Mouse (Mus musculus) Patski (cell line): ENCODE measurements around the gene Vps45. TPM values are rescaled to one million over a fixed set of nuclear protein-coding genes. Genes with fewer than 3 reads are reported as not detected.

Experiments used
- ATAC-seq: fragments of 100-300 bp; one replicate; pipeline ENCODE4 v1.8.0; 2021
- CTCF ChIA-PET: fragments of 350-600 bp; sonication (Branson Sonifier 250); formaldehyde crosslinking; loops from one replicate; lab custom pipeline; 2022; ENCODE audit warnings: inconsistent platforms; lab: Charles Lee
- POLR2A ChIA-PET: fragments of 350-600 bp; sonication (Branson Sonifier 250); formaldehyde crosslinking; loops from one replicate; lab custom pipeline; 2022; ENCODE audit warnings: antibody characterized with exemption, inconsistent platforms; lab: Charles Lee
- DNase-seq: peaks from one replicate; pipeline ENCODE4 v3.0.0-alpha.2; 2011; ENCODE audit warnings: low read depth, low spot score
- H3K27me3 ChIP-seq: fragments of 371-371 bp; one replicate; pipeline ENCODE4 v1.5.1; 2021
- CTCF ChIP-seq: fragments of 100-300 bp; IDR thresholded peaks from one replicate; pipeline ENCODE4 v1.5.1; 2021
- in situ Hi-C: fragments of 300-500 bp; cut with MboI; formaldehyde crosslinking; loops from 3 replicates; pipeline ENCODE4 v1.11.1; 2018; ENCODE audit warnings: low pct_unique_long_range_greater_than_20kb, mixed read lengths
- polyA plus RNA-seq: library from polyadenylated mRNA; unstranded; gene quantifications from one replicate; pipeline ENCODE4 v1.2.3, GENCODE M21; 2021

Vps45 gene
- polyA plus RNA-seq, 1 experiment from 2014 or later = 36.2 TPM

- CTCF ChIA-PET = interaction anchor here (0.7 to 1.3 kb wide), 3 partner anchors 9 to 15 kb away, joined by 3 to 4 read pairs (median 3); no protein-coding TSS in a partner anchor
- POLR2A ChIA-PET = interaction anchor here (0.6 kb wide), 1 partner anchor 174 kb away, joined by 3 read pairs; no protein-coding TSS in a partner anchor
- in situ Hi-C loops = no loop called here
- no peak for ATAC-seq
- H3K27me3 ChIP-seq = no peaks in the 10 kb centered on the region
- no peak for DNase-seq
- TF ChIP-seq CTCF = no peak
Observed at GRCm38 (mm10) chr3:96032652-96033017, 25.6 kb downstream of the Vps45 start.

GRCm38 (mm10) chr3:96031991-96032651, 26.1 kb downstream of the Vps45 start:
- ATAC-seq = no peak
- POLR2A ChIA-PET = no interaction called here
- no peak for TF ChIP-seq CTCF
- CTCF ChIA-PET = interaction anchor here (0.7 to 1.3 kb wide), 3 partner anchors 9 to 14 kb away, joined by 3 to 4 read pairs (median 3); no protein-coding TSS in a partner anchor
- DNase-seq = no peak
- no peaks in the 10 kb centered on the region for H3K27me3 ChIP-seq
- in situ Hi-C loops = no loop called here

GRCm38 (mm10) chr3:96029766-96030165, 28.5 kb downstream of the Vps45 start:
- in situ Hi-C loops = no loop called here

GRCm38 (mm10) chr3:96029336-96029735, 28.9 kb downstream of the Vps45 start:
- POLR2A ChIA-PET = no interaction called here

More at GRCm38 (mm10) chr3:96029766-96030165, 28.5 kb downstream of the Vps45 start:
- ChIA-PET CTCF (interaction anchor here (1.0 kb wide), 1 partner anchor 24 kb away, joined by 3 read pairs; no protein-coding TSS in a partner anchor), POLR2A (no interaction called here)
- TF ChIP-seq CTCF = no peak
- H3K27me3 ChIP-seq = no peaks in the 10 kb centered on the region
- ATAC-seq = no peak
- no peak for DNase-seq

GRCm38 (mm10) chr3:96027875-96028274, 30.4 kb downstream of the Vps45 start:
- DNase-seq (no peak), ATAC-seq (no peak)
- ChIA-PET POLR2A (no interaction called here), CTCF (interaction anchor here (1.0 to 1.7 kb wide), 2 partner anchors 10 to 22 kb away, joined by 3 to 5 read pairs; no protein-coding TSS in a partner anchor)
- in situ Hi-C loops = no loop called here
- no peaks in the 10 kb centered on the region for H3K27me3 ChIP-seq
- no peak for TF ChIP-seq CTCF

More at GRCm38 (mm10) chr3:96029336-96029735, 28.9 kb downstream of the Vps45 start:
- H3K27me3 ChIP-seq = no peaks in the 10 kb centered on the region
- CTCF ChIA-PET = no interaction called here
- TF ChIP-seq CTCF = no peak
- in situ Hi-C loops = no loop called here
- no peak for DNase-seq
- ATAC-seq = no peak

GRCm38 (mm10) chr3:96027145-96027544, 31.1 kb downstream of the Vps45 start:
- ATAC-seq = no peak
- no peaks in the 10 kb centered on the region for H3K27me3 ChIP-seq
- DNase-seq = no peak
- POLR2A ChIA-PET = no interaction called here
- CTCF ChIA-PET = interaction anchor here (1.7 kb wide), 1 partner anchor 23 kb away, joined by 5 read pairs; no protein-coding TSS in a partner anchor
- TF ChIP-seq CTCF = no peak
- in situ Hi-C loops = no loop called here

- no peak for DNase-seq
- ChIA-PET CTCF (interaction anchor here (1.3 to 1.7 kb wide), 6 partner anchors 8 to 23 kb away, joined by 3 to 4 read pairs (median 3); no protein-coding TSS in a partner anchor), POLR2A (no interaction called here)
- no peak for ATAC-seq
- no peak for TF ChIP-seq CTCF
- no peaks in the 10 kb centered on the region for H3K27me3 ChIP-seq
- in situ Hi-C loops = no loop called here
Observed at GRCm38 (mm10) chr3:96021421-96022128, 36.7 kb downstream of the Vps45 start.

- DNase-seq (no peak), ATAC-seq (no peak)
- CTCF ChIA-PET = interaction anchor here (1.3 to 1.5 kb wide), 3 partner anchors 13 to 22 kb away, joined by 3 to 4 read pairs (median 3); no protein-coding TSS in a partner anchor
- POLR2A ChIA-PET = no interaction called here
- in situ Hi-C loops = no loop called here
- no peak for TF ChIP-seq CTCF
- H3K27me3 ChIP-seq = no peaks in the 10 kb centered on the region
Observed at GRCm38 (mm10) chr3:96020735-96021134, 37.5 kb downstream of the Vps45 start.

GRCm38 (mm10) chr3:96017461-96017860, 40.8 kb downstream of the Vps45 start:
- in situ Hi-C loops = no loop called here
- peak; percentile 5 for TF ChIP-seq CTCF
- DNase-seq = no peak

GRCm38 (mm10) chr3:96016257-96016889, 41.9 kb downstream of the Vps45 start:
- DNase-seq = no peak
- in situ Hi-C loops = no loop called here
- no peaks in the 10 kb centered on the region for H3K27me3 ChIP-seq
- CTCF ChIA-PET = interaction anchor here (1.5 kb wide), 1 partner anchor 28 kb away, joined by 3 read pairs; no protein-coding TSS in a partner anchor
- TF ChIP-seq CTCF = no peak
- POLR2A ChIA-PET = no interaction called here
- no peak for ATAC-seq

More at GRCm38 (mm10) chr3:96017461-96017860, 40.8 kb downstream of the Vps45 start:
- ATAC-seq = no peak
- ChIA-PET CTCF (interaction anchor here (1.2 to 1.7 kb wide), 4 partner anchors 11 to 58 kb away, joined by 3 read pairs; no protein-coding TSS in a partner anchor), POLR2A (interaction anchor here (0.9 to 1.3 kb wide), 2 partner anchors 10 to 13 kb away, joined by 3 read pairs; no protein-coding TSS in a partner anchor)
- H3K27me3 ChIP-seq = no peaks in the 10 kb centered on the region
